Mouse (Mus musculus): ENCODE data around the gene Ell. TPM values are rescaled to one million over a fixed set of nuclear protein-coding genes. Genes with fewer than 3 reads are reported as not detected.

The Ell gene
- total RNA-seq, 2 experiments from 2014 or later, result 11.9 to 14.6 TPM

DNA sequence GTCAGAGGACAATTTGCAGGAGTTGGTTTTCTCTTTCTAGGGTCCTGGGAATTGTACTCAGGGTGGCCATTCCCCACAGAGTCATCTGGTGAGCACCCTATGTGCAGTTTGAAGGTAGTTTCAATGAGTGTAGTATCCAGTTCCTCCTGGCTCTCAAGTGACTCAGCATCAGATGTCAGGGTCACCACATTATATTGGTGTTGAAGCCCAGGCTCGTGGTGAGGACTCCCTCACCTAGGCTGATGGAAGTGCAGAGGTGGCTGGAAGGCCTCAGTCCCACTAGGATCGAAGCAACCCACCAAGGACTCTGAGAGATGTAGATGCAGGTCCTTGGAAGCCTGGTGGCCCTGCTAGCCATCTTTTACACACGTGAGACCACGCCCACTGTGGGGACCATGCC is 7.2 kb downstream of the Ell start:
- Histone ChIP-seq H3K27ac (peak overlapping the region; percentile 99), H3K4me3 (no peak overlapping the region)
- intact Hi-C loops (cut with DNase I), result no loop called here
- no peak for TF ChIP-seq CTCF (IDR thresholded peaks at IDR 0.05)
- DNase-seq, result no peak

DNA sequence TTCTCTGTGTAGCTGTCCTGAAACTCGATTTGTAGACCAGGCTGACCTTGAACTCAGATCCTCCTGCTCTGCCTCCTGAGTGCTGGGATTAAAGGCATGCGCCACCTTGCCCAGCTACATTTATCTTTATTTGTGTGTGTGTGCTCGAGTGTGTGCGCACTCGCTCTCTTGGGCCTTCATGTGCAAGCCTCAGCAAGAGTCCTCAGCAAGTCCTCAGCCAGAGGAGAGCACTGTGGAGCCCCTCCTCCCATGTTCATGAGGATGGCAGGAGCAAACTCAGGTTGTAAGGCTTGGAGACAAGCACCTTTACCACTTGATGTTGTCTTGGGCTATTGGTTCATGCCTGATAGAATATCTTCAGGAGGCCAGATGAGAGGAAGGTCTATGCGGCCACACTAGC is 8.5 kb downstream of the Ell start:
- Histone ChIP-seq H3K27ac (peak overlapping the region; percentile 94), H3K4me3 (no peak overlapping the region)
- intact Hi-C loops (cut with DNase I), result no loop called here
- no peak for TF ChIP-seq CTCF (IDR thresholded peaks at IDR 0.05)
- DNase-seq, result no peak

DNA sequence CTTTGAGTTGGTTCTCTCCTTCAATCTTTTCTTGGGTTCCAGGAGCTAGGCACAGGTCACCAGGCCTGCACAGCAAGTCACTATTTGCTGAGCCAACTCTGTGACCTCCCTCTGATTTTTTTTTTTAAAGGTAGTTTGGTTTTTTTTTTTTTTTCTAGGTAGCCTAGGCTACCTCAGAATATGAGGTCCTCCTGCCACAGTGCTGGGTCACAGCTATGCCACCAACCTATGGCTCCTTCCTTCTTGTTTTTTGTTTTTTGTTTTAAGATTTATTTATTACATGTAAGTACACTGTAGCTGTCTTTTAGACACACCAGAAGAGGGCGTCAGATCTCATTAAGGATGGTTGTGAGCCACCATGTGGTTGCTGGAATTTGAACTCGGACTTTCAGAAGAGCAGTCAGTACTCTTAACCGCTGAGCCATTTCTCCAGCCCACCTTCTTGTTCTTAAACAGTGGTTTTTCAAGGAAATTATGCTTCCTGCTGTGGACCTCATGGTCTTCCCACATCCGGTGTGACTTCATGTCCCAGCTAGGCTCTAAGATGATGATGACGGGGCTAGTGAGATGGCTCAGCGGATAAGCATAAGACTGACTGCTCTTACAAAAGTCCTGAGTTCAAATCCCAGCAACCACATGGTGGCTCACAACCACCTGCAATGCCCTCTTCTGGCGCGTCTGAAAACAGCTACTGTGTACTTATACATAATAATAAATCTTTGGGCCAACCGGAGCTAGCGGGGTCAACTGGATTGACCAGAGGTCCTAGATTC is 10.3 kb downstream of the Ell start:
- DNase-seq, result no peak
- H3K27ac ChIP-seq, result peak overlapping the region; percentile 94
- intact Hi-C loops (cut with DNase I), result loop anchor here (5.0 kb wide), 1 partner anchor 38 kb away; no protein-coding TSS in a partner anchor
- 0 out of 2 replicates have a peak, but pooled peaks have one; percentile 9 for TF ChIP-seq CTCF (IDR thresholded peaks at IDR 0.05)
- no peak overlapping the region for H3K4me3 ChIP-seq

DNA sequence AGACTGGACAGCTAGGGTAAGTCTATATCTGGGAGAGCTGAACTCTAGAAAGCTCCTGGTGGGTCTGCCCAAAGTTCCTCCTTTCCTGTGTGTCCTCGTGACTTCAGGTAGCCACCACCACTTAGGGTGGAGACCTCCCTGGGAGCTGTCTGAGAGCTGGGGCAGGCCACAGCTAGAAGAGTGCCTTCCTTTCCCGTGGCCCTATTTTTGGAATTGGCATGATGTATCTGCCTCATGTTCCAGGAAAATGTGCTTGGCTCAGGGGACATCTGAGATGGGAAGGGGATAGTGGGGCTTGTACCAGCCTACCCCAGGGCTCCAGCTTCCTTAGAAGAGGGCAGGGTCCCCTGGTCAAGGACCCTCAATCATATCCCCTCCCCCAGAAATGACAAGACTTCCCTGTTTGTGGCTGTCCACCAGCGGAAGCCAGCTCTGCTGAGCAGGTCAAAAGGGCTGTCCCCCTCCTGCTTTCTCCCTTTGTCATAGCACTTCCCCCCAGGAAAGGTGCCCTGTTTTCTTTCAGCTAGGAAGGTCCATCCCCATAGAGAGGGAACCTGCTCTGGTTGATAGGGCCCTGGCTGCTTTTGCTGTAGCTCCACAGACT is 12.4 kb downstream of the Ell start:
- peak; percentile 66 for DNase-seq
- intact Hi-C loops (cut with DNase I), result loop anchor here (5.0 kb wide), 1 partner anchor 36 kb away; no protein-coding TSS in a partner anchor
- peak overlapping the region; percentile 45 for H3K4me3 ChIP-seq
- H3K27ac ChIP-seq, result peak overlapping the region; percentile 94
- no peak for TF ChIP-seq CTCF (IDR thresholded peaks at IDR 0.05)

DNA sequence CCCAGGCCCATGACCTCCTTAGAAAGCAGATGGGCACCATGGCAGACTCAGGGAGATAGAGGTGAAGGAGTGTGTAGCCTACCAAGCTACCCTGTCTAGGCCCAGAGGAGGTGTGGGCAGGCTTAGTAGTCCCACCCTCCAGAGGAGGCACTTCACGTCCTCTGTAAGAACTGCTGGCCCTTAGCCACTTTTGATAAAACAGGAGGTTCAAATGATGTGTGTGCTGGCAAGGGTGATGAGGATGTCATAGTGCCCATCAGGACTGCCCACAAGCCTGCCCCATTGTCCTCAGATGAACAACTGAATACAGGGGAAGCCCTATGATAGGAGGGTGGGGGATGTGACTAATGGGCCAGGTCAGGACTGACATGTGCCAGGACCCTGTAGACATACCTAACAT is 13.6 kb downstream of the Ell start:
- intact Hi-C loops (cut with DNase I), result loop anchor here (5.0 kb wide), 1 partner anchor 34 kb away; no protein-coding TSS in a partner anchor
- Histone ChIP-seq H3K4me3 (no peak overlapping the region), H3K27ac (peak overlapping the region; percentile 94)
- no peak for TF ChIP-seq CTCF (IDR thresholded peaks at IDR 0.05)
- no peak for DNase-seq

DNA sequence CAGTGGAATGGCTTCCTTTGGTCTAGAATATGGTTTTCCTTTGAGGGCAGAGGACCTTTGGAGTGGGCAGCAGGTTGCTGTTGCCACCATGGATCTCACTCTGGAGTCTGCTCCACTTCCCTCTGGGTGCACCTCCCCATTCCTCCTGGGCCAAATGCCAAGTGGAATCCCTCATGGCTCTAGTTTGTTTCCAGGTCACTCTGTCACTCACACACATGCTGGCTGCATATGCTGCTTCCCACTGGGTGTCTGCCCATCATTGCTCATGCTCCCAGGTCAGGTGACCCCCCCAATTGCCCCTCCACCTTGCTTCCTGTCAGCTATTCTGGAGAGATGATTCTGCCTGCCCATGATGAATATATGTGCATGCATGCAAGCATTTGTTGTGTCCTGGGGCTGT is 14.5 kb downstream of the Ell start:
- no peak overlapping the region; the same call in 1 of the 2 replicates for H3K4me3 ChIP-seq
- TF ChIP-seq CTCF (IDR thresholded peaks at IDR 0.05), result no peak
- DNase-seq, result peak; percentile 84
- intact Hi-C loops (cut with DNase I), result loop anchor here (5.0 kb wide), 1 partner anchor 34 kb away; no protein-coding TSS in a partner anchor
- H3K27ac ChIP-seq, result peak overlapping the region; percentile 94

DNA sequence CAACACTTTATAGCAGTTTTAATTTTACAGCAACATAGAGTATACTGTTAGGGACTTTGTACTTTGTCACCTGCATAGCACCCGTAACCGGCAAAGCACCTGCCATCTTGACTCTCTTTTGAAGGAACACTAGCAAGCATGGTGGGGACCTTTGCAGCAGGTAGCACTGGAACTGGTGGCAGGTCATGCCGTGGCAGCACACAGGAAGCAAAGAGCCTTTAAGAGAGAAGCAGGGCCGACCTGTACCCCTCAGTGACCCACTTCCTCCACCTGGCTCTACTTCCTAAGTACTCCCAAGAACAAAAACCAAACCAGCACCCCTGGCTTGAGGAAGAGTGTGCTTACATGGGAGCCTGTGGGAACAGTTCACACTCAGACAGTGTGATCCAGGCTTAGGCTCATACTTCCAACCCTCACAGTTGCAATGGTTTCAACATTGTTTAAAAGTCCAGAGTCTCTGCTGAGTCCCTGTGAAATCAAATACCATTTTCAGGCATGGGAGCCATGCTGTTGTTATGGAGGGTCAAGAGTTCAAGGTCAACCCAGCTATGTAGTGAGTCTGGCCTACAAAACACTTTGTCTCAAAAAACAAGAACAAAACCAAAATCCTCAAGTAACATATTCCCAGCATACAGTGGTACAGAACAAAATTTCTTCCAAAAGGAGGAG is 16.0 kb downstream of the Ell start:
- no peak for TF ChIP-seq CTCF (IDR thresholded peaks at IDR 0.05)
- peak overlapping the region; percentile 94 for H3K27ac ChIP-seq
- DNase-seq, result no peak
- H3K4me3 ChIP-seq, result no peak overlapping the region
- intact Hi-C loops (cut with DNase I), result no loop called here

DNA sequence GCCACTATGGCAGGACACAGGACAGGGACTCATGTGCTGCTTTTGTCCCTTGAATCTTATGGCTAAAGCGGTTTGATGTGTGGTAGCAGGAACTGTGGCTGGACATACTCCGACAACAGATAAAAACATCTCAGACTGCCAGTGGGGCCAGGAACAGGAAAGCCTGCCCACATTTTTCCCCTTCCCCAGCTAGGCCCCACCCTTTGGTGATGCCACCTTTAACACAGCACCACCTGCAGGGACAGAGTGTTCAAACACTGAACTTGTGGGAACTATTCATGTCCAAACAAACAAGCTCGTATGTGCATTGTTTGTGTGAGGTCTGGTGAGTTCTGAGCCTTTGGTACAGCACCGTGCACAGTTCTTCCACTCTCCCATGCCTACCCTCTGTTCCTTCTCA is 19.1 kb downstream of the Ell start:
- intact Hi-C loops (cut with DNase I), result no loop called here
- TF ChIP-seq CTCF (IDR thresholded peaks at IDR 0.05), result peak; percentile 36

GRCm38 (mm10) chr8:70558983-70559382 is 19.7 kb downstream of the Ell start:
- TF ChIP-seq CTCF (IDR thresholded peaks at IDR 0.05), result peak; percentile 39; the same call in 1 of the 2 replicates
- Histone ChIP-seq H3K4me3 (no peak overlapping the region), H3K27ac (peak overlapping the region; percentile 88)
- intact Hi-C loops (cut with DNase I), result no loop called here
- no peak for DNase-seq

More for the DNA sequence above, 19.1 kb downstream of the Ell start:
- peak overlapping the region; percentile 88 for H3K27ac ChIP-seq
- no peak for DNase-seq
- H3K4me3 ChIP-seq, result no peak overlapping the region

DNA sequence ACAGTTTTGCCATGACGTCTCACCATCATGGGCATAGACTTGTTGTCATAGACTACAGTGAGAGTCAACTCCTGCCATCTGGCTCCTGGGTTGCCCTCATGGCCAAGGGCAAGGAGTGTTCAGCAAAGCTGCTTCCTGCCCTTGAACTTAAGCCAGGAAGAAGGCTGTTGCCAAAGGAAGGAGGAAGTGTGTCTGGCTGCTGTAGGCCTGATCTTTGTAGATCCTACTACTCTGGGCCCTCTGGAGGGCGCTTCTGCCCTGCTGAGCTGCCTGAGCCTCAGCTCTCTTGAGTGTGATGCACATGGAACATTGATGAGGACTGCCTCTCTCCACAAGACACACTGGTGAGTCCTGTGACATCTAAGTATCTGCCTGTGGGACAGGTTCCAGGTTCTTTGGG is 20.8 kb downstream of the Ell start:
- TF ChIP-seq CTCF (IDR thresholded peaks at IDR 0.05), result peak; percentile 72
- peak; percentile 75 for DNase-seq
- H3K4me3 ChIP-seq, result no peak overlapping the region; the same call in 1 of the 2 replicates
- intact Hi-C loops (cut with DNase I), result loop anchor here (2.0 kb wide), 1 partner anchor 25 kb away; no protein-coding TSS in a partner anchor
- H3K27ac ChIP-seq, result peak overlapping the region; percentile 88

- peak overlapping the region; percentile 17; the same call in 1 of the 2 replicates for H3K4me3 ChIP-seq
- no peak for DNase-seq
- peak overlapping the region; percentile 88 for H3K27ac ChIP-seq
- intact Hi-C loops (cut with DNase I), result loop anchor here (2.0 kb wide), 1 partner anchor 24 kb away; no protein-coding TSS in a partner anchor
- no peak for TF ChIP-seq CTCF (IDR thresholded peaks at IDR 0.05)
These were observed 21.3 kb downstream of the Ell start for GRCm38 (mm10) chr8:70560564-70560963.

DNA sequence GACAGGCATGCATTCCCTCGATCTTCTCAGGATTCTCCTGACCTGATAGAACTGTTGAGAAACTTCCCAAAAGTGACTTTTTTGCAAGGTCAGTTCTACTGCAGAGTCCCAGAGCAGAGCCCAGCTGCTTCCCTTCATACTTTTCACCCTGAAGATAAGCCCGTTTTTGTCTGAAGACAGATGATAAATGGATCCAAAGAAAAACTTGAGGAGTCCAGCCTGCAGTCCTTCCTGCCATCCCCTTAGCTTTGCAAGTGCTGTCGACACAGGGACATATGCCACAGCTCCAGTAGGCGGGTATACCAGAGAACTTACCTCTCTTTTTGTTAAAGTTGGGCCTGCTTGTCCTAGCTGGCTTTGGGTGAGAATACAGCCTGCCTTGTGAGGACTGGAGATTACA is 22.1 kb downstream of the Ell start:
- Histone ChIP-seq H3K4me3 (peak overlapping the region; percentile 33), H3K27ac (peak overlapping the region; percentile 88)
- intact Hi-C loops (cut with DNase I), result loop anchor here (2.0 kb wide), 1 partner anchor 23 kb away; no protein-coding TSS in a partner anchor
- DNase-seq, result no peak
- no peak for TF ChIP-seq CTCF (IDR thresholded peaks at IDR 0.05)
